Mouse (Mus musculus): ENCODE results near the gene Gm10645. TPM values are rescaled to one million over a fixed set of nuclear protein-coding genes. Genes with fewer than 3 reads are reported as not detected.

The Gm10645 gene
- total RNA-seq, 2 experiments from 2014 or later = 0.23 TPM; not detected in 1

Other genes with a start within 250 kb of the Gm10645 start
- gene Tbc1d9, start 818 bp downstream of the Gm10645 start, total RNA-seq (2021) = 1 to 10 TPM; 2.1 to 2.8 TPM
- 10 to 100 TPM in 1 of 2 experiments, 1 to 10 TPM in 1; 8.2 to 10.2 TPM for gene Ucp1, start 124.2 kb upstream of the Gm10645 start, total RNA-seq (2021)
- gene Elmod2, start 166.3 kb upstream of the Gm10645 start, total RNA-seq (2021) = 10 to 100 TPM in 1 of 2 experiments, 1 to 10 TPM in 1; 9.0 to 10.1 TPM
- gene Mgat4d, start 182.3 kb upstream of the Gm10645 start, total RNA-seq (2021) = not detected
- gene Clgn, start 223.7 kb upstream of the Gm10645 start, total RNA-seq (2021) = not detected